Mouse (Mus musculus): ENCODE measurements around the gene Tmem63a.

DNA sequence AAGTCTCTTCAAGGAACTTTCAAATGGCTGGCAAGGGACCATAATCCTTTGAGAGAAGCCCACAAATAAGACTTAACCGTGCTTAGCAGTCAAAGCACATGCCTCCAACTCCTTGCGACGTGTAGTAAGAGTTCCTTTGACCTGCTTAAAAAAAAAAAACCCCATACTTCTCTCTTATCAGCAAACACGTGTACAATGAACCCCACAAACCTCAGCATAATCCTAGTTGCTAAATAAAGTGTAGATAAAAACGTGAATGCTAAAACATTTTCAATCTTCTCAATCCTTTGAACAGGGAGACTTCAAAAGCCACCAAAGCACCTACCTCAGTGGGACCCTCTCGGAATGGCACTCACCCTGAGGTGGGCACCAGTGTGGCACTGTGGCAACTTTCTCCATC lies 71.3 kb downstream of the Tmem63a start:
- no peak for TF ChIP-seq CTCF (IDR thresholded peaks at IDR 0.05; ENCODE audit: low read depth, low read length)
- TF ChIP-seq POLR2A (IDR thresholded peaks at IDR 0.05; ENCODE audit: insufficient read depth, low read length), result no peak
